Mouse (Mus musculus) lung, adult 2 months (tissue): ENCODE measurements around the gene Arhgef19.

Experiments
- CTCF ChIP-seq: fragments of 200-500 bp; IDR thresholded peaks from 2 replicates; pipeline ENCODE4 v1.5.1; 2011; ENCODE audit warnings: mild to moderate bottlenecking, low read length, control low read depth; ENCODE audit not compliant: insufficient read depth
- POLR2A ChIP-seq: fragments of 200-500 bp; IDR thresholded peaks from 2 replicates; pipeline ENCODE4 v1.6.1; 2011; ENCODE audit warnings: low read depth, mild to moderate bottlenecking, control low read depth, low read length, borderline replicate concordance; ENCODE audit errors: extremely low read depth

DNA sequence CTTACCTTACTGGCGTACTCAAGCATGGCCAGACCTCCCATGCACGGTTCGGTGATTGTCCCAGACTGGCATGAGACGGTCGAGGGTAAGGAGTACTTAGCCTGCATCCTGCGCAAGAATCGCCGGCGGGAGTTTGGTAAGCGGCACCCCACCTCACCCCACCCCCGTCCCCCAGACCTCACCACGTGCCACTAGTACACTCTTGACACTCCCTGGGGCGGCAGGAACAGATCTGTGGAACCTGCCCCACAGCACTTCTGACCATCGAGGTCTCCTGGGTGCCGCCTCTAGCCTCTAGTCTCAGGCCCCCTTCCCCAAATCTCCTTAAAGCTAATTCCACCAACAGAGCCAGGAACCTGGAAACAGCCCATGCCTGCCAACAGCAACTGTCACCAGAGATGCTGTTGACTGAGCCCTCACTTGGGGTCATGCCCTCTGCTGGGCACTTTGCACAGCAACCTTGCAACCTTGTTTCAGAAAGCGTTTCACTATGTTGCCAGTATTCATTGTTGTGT is 24.9 kb upstream of the Arhgef19 start:
- no peak for TF ChIP-seq POLR2A
- peak; percentile 72 for TF ChIP-seq CTCF
